Mouse (Mus musculus): ENCODE measurements around the gene Gm21954.
A peak's percentile ranks its signal among the peaks of the same experiment; 100 is the strongest.

- TF ChIP-seq CTCF (conservative IDR thresholded peaks at IDR 0.05; ENCODE audit: insufficient read depth, insufficient read length, low read depth, low read length) (peak; percentile 89), POLR2A (IDR thresholded peaks at IDR 0.05; ENCODE audit: low read depth, low read length) (no peak)
Measured at GRCm38 (mm10) chr3:55520240-55521180, 48.5 kb upstream of the Gm21954 start.
